In the genomic region with DNA sequence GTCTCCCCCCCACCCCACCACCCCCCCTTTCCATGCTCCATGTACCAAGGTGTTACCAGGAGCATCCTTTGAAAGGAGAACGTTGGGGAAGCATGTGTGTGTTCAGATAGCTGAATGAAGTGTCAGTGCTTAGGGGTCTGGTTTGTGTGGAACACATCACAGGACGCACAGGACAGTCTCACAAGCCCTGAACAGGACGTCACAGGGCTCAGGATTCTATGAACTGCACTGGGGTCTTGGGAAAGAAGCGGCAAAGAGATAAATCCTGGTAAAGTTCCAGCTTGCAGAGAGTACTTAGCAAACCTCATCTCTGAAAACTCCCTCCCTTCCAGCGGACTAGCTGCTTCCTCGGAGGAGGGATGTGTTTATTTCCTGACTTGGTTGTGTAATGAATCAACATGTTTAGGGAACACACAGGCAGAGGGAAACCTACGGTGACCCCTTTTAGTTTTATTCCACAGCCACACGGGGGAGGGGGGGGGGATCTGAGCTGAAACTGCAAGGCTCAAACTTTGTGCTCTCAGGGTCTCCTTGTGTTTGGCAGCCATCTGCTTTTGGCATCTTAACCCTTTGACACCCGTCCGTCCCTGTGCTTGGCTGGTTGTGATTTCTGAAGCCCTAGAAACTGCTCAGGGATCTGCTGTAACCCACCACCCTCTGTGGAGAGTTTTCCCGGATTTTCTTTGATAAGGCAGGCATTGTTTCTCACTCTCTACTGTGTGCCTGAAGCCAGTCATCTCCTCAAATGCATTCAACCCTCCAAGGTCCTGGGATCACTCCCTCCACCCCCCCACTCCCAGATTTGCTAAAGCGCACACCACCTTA, we compare ENCODE assay signal across 8 mouse cellular contexts. TPM values are rescaled to one million over a fixed set of nuclear protein-coding genes. Genes with fewer than 3 reads are reported as not detected.
A peak's percentile ranks its signal among the peaks of the same experiment; 100 is the strongest.
DNase-seq lines count a peak whose midpoint lies in the region; ATAC-seq and TF ChIP-seq lines count a peak whose summit lies in the region.

No protein-coding gene starts in this region.

- intact Hi-C loops in left cerebral cortex, adult 2 months (cut with DNase I), result loop anchor here (5.0 to 10.0 kb wide), 7 partner anchors 131 to 1128 kb away; a partner anchor contains a TSS
- intact Hi-C loops in gastrocnemius, postnatal 36 days (cut with DNase I), result no loop called here

- peaks cover 4% of the 10 kb centered on the region; the same call in 1 of the 2 replicates for H3K27me3 ChIP-seq in hindbrain, embryonic 14.5 days (ENCODE audit: control insufficient read depth, insufficient read depth, low read length)
- H3K27me3 ChIP-seq in neural tube, embryonic 13.5 days, result peaks cover 7% of the 10 kb centered on the region

- no peaks in the 10 kb centered on the region for H3K9me3 ChIP-seq in hindbrain, embryonic 14.5 days (ENCODE audit: control insufficient read depth, low read length)
- no peaks in the 10 kb centered on the region for H3K9me3 ChIP-seq in neural tube, embryonic 13.5 days

- no peak for ATAC-seq in hindbrain, embryonic 14.5 days (ENCODE audit: low FRiP score)
- ATAC-seq in neural tube, embryonic 13.5 days (ENCODE audit: low read depth), result 0 out of 2 replicates have a peak, but pooled peaks have one; percentile 13
- no peak for ATAC-seq in activated CD4-positive, CD25-positive, alpha-beta regulatory T cell, adult 4 months

- peak overlapping the region; percentile 87 for H3K4me2 ChIP-seq in hindbrain, embryonic 14.5 days (replicated peaks)
- H3K4me2 ChIP-seq in neural tube, embryonic 13.5 days, result peak overlapping the region; percentile 86

- H3K9ac ChIP-seq in hindbrain, embryonic 14.5 days, result peak overlapping the region; percentile 74
- H3K9ac ChIP-seq in neural tube, embryonic 13.5 days, result peak overlapping the region; percentile 79

- no peak for DNase-seq in left cerebral cortex, adult 2 months (ENCODE audit: extremely low spot score in 1 of 2, low spot score in 2 of 2)
- no peak for DNase-seq in left cerebral cortex, adult 18-20 months (ENCODE audit: low spot score in 2 of 2)
- peak; percentile 62 for DNase-seq in embryo, embryonic 10.5 days (ENCODE audit: low spot score)
- peak; percentile 53 for DNase-seq in hindbrain, embryonic 14.5 days (ENCODE audit: low spot score)
- DNase-seq in right cerebral cortex, postnatal 10 days (ENCODE audit: low spot score in 2 of 2), result no peak
- no peak for DNase-seq in gastrocnemius, postnatal 36 days

- H3K36me3 ChIP-seq in hindbrain, embryonic 14.5 days (replicated peaks; ENCODE audit: control insufficient read depth, insufficient read depth), result no peaks in the 10 kb centered on the region
- no peaks in the 10 kb centered on the region for H3K36me3 ChIP-seq in neural tube, embryonic 13.5 days

- whole genome bisulfite sequencing in hindbrain, embryonic 14.5 days, result 2% methylated on average over 12 of the region's 12 CpGs
- WGBS in neural tube, embryonic 13.5 days, result 2% methylated on average over 12 of the region's 12 CpGs

- peak overlapping the region; percentile 83 for H3K27ac ChIP-seq in left cerebral cortex, adult 2 months
- 0 out of 2 replicates have a peak overlapping the region, but pooled peaks have one; percentile 47 for H3K27ac ChIP-seq in hindbrain, embryonic 14.5 days
- peak overlapping the region; percentile 42; the same call in 1 of the 2 replicates for H3K27ac ChIP-seq in neural tube, embryonic 13.5 days (replicated peaks)

- TF ChIP-seq CTCF in left cerebral cortex, adult 2 months (IDR thresholded peaks at IDR 0.05), result no peak

- peak overlapping the region; percentile 67 for H3K4me3 ChIP-seq in left cerebral cortex, adult 2 months
- H3K4me3 ChIP-seq in hindbrain, embryonic 14.5 days (replicated peaks; ENCODE audit: low read length), result peak overlapping the region; percentile 56
- peak overlapping the region; percentile 55 for H3K4me3 ChIP-seq in neural tube, embryonic 13.5 days

- H3K4me1 ChIP-seq in hindbrain, embryonic 14.5 days (replicated peaks; ENCODE audit: control insufficient read depth, insufficient read depth, low read length), result peaks cover 12% of the 10 kb centered on the region
- H3K4me1 ChIP-seq in neural tube, embryonic 13.5 days (replicated peaks), result peaks cover 48% of the 10 kb centered on the region

RNA-seq across cellular contexts. Expression of a gene that starts 3.3 kb away (rescaled TPM):
- total RNA-seq in left cerebral cortex, adult 2 months (2021), result 10 to 100 TPM; 73.1 to 75.5 TPM
- 10 to 100 TPM; 62.4 to 76.0 TPM for total RNA-seq in left cerebral cortex, adult 18-20 months (2021)
- polyA plus RNA-seq in hindbrain, embryonic 14.5 days (2014; fragmentation: Nextera tagmentation; extraction: Ambion mirVana), result 35.9 and 37.2 TPM in 2 replicates
- polyA plus RNA-seq in neural tube, embryonic 13.5 days (2015; fragmentation: Nextera tagmentation; extraction: Ambion mirVana), result 20.1 and 21.0 TPM in 2 replicates
- not detected for polyA plus RNA-seq in activated CD4-positive, CD25-positive, alpha-beta regulatory T cell, adult 4 months (2017; shearing (Covaris generic))
- total RNA-seq in gastrocnemius, postnatal 36 days (2021), result under 1 TPM; 0.15 to 0.54 TPM

Comparison
In these comparisons a context has a peak if more than half of its experiments do, and no peak if none do; other contexts are left out.
1. DNase-seq: peak in embryo, embryonic 10.5 days (single experiment) and hindbrain, embryonic 14.5 days (single experiment); none in left cerebral cortex, adult 2 months (0 of 2), left cerebral cortex, adult 18-20 months (0 of 2), right cerebral cortex, postnatal 10 days (0 of 2) and gastrocnemius, postnatal 36 days (0 of 2).
2. RNA of a gene that starts 3.3 kb away (total RNA-seq): 62.4 to 76.0 TPM in left cerebral cortex, adult 18-20 months and 73.1 to 75.5 TPM in left cerebral cortex, adult 2 months; 0.15 to 0.54 TPM in gastrocnemius, postnatal 36 days; every median in the first group is over 10 times any median in the second.
3. Peak in every context shown above with its lines, with median percentiles within 50 percentile points of each other: H3K27ac ChIP-seq and H3K4me3 ChIP-seq.